Mouse (Mus musculus): ENCODE measurements around the gene Urgcp. TPM values are rescaled to one million over a fixed set of nuclear protein-coding genes. Genes with fewer than 3 reads are reported as not detected.
"Not testable (repeated sequence)": the region's sequence is repeated elsewhere in the genome, so short reads cannot be mapped to it uniquely, and the experiment has no call there.

Urgcp gene
- total RNA-seq (2022) = 10 to 100 TPM; 72.1 to 78.9 (median 73.4) TPM

DNA sequence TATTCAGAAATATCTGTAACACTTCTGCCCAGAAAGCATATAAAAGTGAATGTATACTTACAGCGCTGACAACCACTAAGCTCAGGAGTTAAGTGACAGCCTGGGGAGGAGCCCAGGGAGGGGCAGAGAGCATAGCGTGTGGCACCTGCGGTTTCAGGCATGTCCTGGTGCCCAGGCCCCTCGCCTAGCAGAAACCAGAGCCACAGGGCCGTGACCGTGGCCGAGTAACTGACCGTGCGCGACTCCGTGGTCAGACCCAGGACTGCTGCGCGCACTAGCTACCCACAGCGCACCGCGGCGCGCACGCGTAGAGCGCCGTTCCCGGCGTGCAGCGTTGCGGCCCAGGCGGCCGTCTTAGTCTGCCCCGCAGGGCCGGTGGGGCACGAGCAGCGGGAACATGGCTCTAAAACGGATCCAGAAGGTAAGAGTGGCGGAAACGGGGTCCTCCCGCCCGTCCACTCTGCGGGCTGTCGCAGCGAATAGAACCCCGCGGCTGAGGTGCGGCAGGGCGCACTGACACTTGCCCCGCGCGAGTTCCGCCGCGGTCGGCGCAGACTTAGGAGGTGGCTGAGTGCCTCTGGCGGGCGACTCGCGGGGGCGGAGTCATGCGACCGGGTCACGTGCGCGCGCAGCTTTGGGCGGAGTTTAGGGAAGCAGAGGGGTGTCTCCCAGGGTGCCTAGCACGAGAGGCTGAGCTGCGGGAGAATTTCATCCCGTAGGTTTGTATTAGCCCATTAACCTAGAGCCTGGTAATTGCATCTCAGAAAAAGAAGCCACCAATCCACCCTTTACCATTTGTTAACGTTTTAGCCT is at the start of gene Urgcp:
Gene Urgcp (minus strand): TSS at position 557 of the 813 bp plus-strand sequence.
- DNase-seq (ENCODE audit: low spot score in 2 of 2) = peak; percentile 85 to 89

DNA sequence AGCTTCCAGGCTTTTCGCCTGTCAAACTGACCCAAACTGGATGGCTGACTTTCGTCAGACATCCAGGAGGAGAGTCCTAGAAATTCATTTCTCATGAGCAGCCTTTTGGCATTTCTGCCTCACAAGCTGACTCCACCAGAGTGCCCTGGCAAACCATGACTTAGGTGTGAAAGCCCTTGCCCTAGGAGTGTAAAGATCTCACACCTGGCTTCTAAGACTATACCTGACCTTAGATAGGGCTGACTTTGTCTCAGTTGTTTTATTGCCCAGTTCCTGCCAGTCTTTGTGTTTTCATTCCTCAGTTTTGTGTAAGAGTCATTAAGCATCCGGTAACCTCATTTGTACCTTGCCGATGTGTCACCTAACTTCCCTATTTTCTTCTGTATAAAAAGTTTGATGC is 47.3 kb upstream of the Urgcp start:
- not testable (repeated sequence) for DNase-seq (ENCODE audit: low spot score in 2 of 2)

DNA sequence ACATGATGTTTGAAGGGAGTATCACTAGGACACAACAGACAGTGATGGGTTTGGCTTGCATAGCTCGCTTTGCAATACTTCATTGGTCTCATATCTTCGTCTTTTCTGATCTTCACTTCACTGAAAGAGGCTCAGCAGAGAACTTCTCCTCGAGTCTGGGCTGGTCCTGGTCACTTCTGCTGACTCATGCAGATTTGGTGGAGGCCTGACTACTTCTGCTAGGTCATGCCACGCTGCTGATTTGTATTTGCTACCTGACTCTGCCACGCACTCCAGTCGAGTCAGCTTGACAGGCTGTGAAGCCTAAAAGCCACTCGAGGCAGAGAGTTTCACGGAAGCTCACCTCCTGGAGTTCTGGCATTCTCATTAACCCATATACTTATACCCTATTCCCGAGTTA is 45.8 kb upstream of the Urgcp start:
- no peak for DNase-seq (ENCODE audit: low spot score in 2 of 2)

DNA sequence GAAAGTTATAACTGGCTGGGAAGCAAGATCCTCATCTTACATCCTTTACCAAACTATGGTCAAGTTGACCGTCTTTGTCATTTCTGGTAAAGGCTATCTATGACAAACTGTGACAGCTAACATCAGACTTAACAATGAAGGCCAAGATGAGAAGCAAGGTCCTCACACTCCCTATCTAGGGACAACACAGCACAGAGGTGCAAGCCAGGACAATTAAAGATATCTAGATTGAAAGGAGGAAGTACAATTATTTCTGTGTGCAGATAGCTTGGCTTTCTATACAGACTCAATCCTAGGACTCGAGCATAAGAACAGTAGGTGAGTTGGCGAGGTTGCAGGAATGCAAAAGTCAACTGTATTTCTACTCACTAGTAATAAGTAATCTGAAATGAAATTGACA is 43.5 kb upstream of the Urgcp start:
- no peak for DNase-seq (ENCODE audit: low spot score in 2 of 2)

DNA sequence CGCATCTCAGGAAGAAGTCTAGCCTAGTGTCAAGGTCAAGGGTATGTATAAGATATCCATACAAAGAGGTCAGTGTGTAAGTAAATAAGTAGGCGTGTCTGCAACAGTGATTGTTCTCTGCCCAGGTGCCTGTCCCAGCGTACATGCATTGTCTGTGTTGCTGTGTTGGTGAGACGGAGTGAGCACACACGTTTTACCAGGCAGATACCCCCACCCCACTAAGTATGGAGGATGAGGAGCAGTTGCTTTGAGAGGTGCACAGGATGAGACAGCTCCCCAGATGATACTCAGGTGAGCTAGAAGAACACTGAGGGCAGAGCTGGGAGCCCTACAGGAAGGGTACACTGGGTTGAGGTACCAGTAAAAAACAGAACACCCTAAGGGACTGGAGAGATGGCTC is 42.0 kb upstream of the Urgcp start:
- no peak for DNase-seq (ENCODE audit: low spot score in 2 of 2)

DNA sequence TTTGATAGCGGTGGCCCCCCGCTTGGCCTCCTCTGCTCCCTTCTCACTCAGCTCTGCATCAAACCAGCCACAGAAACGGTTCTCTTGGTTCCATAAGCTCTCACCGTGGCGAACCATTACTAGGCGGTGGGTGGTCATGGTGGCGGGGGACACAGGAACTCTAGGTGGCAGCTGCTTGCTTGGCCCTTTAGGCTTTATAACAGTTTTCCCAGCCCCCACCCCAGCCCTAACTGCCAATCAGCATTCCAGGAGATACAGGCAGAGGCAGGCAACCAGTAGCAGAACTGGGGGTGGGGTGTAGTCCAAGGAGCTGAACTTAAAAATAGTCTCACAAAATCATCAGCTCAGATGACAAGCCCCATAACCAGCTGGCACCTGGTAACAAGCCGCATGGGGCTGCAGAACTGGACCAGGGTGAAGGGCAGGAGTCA is 41.4 kb upstream of the Urgcp start, which contains the start of gene Pgam2:
Gene Pgam2 (minus strand): TSS at position 183 of the 431 bp plus-strand sequence.
- DNase-seq (ENCODE audit: low spot score in 2 of 2) = no peak

DNA sequence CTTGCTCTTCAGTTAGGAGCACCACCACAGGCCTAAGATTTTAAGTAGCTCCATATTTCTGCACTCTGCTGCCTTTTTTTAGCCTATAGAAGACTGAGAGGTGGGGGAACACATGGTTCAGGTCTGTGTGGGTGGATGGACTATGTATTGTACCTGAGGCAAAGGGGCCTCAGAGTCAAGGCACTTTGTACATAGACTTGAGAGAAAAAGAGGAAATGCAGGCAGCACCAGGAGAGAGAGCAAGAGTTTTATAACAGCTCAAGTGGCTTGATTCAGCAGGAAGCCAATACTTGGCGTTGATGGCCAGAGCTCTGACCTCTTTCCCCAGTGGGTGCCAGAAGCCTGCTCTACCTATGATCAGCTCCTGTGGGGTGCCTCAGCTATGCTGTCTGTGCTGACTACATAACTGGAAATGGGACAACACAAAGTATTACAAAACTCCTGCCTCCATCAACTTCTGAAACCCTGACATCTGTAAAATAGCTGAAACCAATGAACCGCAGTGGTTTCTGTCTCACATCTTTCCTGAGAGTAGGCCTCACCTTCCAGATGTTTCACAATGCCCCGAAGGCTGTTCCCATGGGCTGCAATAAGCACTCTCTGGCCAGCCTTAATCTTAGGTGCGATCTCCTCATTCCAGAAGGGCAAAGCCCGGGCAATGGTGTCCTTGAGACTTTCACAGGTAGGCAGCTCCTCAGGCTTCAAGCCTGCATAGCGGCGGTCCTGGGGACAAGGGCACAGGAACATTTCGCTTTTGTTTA is 40.5 kb upstream of the Urgcp start:
- no peak for DNase-seq (ENCODE audit: low spot score in 2 of 2)

DNA sequence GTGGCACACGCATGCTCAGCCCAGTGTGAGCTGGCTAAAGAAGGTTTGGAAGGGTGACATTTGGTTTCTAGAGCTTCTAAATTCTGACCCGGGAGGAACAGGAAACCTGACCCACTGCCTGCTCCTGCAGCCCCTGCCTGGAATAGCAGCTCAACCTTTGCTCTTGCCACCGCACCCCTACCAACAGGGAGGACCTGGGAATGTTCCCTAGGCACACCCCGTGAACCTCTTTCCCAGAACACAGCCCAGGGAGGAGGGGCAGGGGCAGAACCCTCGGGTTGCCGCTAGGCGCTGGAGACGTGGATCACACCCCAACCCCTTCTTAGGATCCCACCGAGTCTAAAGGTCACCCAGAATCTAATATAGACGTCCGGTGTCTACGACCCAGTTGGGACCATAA is 39.8 kb upstream of the Urgcp start:
- no peak for DNase-seq (ENCODE audit: low spot score in 2 of 2)

DNA sequence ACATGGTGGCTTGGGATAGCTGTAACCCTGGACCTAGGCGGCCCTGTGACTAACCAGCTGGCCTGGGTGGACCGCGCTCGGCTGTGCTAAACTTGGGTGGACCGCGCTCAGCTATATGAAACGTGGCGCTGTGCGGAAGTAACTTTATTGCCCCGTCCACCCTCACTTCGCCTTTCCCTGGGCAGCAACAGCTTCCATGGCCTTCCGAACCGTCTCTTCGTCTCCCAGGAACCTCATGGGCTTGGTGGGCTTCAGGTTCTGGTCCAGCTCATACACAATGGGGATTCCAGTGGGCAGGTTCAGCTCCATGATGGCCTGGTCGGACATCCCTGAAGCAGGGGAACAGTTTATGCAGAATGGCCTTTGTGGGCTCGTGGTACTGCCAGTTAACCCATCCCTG is 39.3 kb upstream of the Urgcp start:
- DNase-seq (ENCODE audit: low spot score in 2 of 2) = no peak

DNA sequence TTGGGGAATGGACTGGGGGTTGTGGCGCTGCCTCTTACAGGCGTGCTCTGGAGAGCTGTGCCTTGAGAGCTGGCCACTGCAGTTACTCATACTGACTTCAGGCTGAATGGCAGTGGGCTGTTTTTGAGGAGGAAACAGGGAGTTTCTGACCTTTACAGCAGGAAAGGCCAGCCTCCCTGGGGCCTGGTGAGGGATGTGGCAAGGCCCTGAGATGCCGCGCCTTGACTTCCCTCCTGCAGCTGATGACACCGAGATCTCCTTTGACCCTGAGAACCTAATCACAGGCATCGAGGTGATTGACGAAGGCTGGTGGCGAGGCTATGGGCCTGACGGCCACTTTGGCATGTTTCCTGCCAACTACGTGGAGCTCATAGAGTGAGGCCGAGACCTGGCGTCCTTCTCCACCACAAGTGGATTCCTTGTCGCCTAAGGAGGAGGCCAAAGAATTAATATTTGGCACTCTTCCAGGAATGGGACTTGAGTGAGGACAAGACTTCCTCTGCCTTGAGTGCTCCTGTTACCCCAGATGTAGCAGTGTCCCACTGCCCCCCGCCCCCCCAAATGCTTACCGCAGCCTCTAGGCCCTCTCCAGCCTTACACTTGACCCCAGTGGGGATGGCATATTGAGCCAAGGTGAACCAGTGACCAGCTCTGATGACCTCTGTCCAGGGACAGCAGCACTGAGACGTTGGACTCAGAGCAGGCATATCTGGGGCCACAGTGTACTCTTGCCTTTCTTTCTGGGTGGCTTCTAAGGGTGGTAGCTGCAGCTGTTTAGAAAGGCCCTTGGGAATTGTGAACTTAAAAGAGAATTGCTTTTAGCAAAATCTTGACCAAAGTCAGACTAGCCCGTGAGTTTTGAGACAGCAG is 37.7 kb upstream of the Urgcp start:
- no peak for DNase-seq (ENCODE audit: low spot score in 2 of 2)

DNA sequence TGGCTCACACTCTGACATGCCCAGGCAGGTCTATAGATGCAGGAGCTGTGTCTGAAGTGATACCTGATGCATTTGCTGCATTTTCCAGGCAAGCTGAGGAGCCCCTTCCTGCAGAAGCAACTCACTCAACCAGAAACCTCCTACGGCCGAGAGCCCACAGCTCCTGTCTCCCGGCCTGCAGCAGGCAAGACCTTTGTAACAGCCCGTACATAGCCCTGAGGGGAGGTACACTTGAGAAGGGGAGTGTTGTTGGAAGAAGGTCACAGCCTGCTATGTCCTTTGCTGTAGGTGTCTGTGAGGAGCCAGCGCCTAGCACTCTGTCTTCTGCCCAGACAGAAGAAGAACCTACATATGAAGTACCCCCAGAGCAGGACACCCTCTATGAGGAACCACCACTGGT is 35.8 kb upstream of the Urgcp start:
- no peak for DNase-seq (ENCODE audit: low spot score in 2 of 2)

DNA sequence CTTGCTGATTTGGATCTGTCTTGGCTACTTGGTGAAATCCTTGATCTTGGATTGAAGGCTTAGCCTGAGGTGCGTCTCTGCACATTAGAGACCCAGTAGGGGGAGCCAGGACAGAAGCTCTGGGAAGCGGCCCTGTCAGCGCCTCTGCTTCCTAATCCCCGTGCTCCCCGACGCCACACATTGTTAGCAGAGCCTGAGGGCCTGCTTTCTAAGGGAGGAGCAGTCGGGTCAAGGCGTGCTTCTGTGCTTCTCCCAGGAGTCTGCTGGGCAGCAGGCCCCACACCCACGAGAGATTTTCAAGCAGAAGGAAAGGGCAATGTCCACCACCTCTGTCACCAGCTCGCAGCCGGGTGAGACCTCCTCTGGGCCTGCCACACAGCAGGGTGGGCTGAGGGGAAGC is 35.2 kb upstream of the Urgcp start:
- DNase-seq (ENCODE audit: low spot score in 2 of 2) = no peak

DNA sequence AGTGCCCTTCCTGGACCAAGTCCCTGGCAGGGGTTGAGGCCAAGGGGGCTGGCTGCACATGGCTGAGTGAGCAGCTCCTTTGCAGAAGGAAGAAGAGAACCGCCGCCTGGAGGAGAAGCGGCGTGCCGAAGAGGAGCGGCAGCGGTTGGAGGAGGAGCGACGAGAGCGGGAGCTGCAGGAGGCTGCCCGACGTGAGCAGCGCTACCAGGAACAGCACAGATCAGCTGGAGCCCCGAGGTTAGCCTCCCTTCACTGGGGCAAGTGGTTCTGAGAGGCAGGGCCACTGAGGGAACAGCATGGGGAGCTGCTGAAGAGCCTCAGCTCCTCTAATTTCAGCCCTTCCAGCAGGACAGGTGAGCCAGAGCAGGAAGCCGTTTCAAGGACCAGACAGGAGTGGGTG is 34.8 kb upstream of the Urgcp start:
- no peak for DNase-seq (ENCODE audit: low spot score in 2 of 2)

DNA sequence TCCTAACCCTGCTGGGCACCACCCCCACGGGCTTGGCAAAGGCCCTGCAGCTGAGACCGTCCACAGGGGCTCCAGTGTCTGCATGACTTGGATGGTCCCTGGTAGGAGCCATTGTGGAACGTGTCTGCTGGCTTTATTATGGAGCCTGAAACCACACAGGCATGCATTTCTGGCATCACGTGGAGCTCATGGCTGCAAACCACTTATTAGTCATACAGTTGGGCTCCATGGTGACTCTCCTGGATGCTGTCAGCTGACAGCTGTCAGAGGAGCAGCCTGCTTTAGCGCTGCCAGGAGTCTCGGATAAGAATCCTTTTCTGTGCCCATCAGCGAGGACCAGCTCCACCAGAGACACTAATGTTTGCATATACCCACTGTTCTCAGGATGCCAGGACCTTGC is 33.5 kb upstream of the Urgcp start:
- DNase-seq (ENCODE audit: low spot score in 2 of 2) = peak; percentile 71 to 82

DNA sequence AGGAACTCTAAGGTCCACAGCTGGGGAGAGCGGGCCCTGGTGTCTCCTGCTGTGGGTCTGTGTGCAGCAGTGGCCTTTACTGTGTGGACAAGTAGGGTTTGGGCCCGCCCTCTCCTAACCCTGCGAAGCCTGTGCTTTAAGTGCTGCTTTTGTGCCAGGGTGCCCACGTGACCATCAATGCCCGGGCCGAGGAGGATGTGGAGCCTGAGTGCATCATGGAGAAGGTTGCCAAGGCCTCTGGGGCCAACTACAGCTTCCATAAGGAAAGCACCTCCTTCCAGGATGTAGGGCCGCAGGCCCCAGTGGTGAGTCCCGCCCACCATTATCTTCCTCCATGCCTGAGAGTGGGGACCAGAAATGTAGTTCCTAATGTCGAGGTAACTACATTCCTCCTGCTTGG is 33.1 kb upstream of the Urgcp start:
- DNase-seq (ENCODE audit: low spot score in 2 of 2) = no peak

DNA sequence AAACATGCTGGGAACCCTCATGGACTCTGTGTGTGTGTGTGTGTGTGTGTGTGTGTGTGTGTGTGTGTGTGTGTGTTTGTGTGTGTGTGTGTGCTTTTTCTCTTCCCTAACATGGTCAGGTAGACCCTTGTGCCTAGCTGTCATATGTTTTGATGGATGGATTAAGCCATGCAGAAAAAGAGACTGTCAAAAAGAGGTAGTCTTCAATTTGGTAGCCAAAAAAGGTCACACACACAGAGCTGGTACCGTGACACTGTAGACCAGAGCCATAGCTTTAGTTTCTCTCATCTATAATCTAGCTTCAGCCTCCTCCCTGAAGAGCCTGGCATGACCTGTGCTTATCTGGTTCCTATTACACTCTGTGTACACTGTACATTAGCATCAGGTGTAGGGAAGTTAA is 28.3 kb upstream of the Urgcp start:
- DNase-seq (ENCODE audit: low spot score in 2 of 2) = no peak

DNA sequence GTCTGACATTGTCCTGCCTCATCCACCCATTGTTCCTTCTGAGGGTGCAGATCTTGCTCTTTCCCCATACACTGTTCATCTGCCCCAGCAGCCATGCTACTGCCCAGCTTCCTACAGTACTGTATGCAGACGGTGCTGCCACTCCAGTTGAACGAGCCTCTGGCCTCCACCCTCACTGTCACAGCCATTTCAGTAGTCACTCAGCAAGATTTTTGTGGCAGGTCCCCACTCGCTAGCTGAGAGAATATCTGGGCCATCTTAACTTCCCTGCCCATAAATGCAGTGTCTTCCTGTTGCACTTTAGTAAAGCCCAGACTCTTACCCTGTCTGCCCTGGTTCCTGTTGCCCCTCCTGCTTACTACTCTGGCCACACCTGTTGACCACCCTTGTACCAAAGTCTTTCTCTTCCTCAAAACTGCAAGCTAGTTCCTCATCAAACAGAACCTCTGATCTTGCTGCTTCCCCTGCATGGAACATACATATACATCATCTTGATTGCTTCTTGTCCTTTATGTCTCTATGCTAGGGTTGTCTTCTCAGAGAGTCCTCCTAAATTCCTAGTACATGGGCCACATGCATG is 27.7 kb upstream of the Urgcp start:
- DNase-seq (ENCODE audit: low spot score in 2 of 2) = no peak

DNA sequence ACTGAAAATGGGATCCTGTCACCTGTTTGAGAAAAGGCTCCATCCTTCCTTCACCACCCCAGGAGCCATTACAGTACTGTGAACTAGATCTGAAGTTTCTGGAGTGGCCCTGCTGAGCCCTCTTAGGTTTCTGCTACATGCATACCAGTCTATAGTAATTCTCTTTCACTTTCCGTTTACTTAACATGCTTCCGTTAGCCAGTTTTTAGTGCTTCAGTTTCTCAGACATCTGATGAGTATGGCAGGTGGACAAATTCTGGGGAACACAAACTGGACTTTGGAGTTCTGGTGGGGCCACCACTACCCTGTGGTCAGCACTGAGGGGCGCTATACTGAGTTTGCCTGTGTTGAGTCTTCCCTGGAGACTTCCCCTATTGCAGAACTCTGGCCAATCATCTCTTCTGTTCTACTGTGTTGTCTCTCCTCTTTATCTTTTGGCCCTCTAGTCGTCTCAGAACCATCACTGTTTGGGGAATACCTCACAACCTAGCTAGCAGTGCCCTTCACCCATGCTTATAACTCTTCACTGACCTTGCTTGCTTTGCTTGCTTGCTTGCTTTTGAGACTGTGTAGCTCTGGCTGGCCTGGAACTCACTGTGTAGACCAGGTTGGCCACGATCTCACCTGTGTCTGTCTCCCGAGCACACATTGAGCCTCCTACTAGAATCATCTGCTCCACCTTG is 27.0 kb upstream of the Urgcp start:
- DNase-seq (ENCODE audit: low spot score in 2 of 2) = no peak

DNA sequence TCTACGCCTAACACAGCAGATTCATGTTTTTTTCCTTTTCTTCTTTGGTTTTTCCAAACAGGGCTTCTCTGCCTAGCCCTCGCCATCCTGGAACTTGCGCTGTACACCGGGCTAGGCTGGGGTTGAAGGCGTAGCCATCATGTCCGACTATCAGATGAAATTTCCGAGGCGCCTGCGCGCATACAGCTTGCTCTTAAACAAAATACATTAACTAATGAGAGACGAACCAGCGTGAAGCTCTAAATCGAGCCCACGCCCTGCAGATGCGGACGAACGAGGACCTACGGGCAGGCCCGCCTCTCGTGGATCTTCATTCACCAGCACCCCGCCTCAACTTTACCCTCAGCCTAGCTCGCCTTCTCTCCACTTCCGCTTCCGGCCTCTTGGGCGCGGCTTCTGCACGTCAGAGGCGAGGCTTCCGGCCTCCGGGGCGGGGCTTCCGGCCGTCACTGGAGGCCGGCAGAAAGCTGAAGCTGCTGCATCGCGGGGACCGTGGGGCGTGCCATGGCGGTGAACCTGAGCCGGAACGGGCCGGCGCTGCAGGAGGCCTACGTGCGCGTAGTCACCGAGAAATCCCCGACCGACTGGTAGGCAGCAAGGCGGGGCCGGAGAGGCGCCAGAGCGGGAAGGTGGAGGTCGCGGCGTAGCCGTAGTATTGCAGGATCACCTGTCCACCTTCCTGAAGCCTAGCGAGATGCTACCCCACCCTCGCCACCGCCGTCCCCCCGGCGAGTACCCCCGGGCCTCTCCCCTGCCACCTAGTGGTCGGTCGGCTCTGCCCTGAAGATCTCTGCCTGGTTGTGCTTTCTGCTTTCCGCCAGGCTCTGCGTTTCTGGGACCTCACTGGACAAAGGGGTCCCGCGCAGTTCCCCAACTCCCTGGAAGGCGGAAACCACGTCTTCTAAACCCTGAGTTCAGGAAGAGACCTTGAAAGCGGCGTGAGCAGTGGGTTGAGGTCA is 26.2 kb upstream of the Urgcp start, which contains the start of gene Dbnl:
Gene Dbnl (plus strand): TSS at position 433 of the 959 bp plus-strand sequence.
- DNase-seq (ENCODE audit: low spot score in 2 of 2) = peak; percentile 92

DNA sequence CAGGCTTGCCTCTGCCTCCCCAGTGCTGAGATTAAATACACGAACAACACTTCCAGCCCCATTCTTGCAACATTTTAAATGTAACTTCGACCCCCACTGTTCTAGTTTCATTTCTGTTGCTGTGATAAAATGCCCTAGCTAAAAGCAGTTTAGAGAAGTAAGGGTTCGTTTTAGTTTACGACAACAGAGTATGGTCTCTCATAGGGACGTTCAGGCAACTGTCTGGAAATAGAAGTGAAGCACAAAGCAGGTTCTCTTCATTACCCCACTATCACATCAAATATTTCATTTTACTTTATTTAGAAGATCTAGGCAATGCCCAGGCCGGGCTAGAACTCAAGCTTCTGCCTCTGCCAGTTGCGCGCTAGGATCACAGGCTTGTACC is 25.5 kb upstream of the Urgcp start:
- no peak for DNase-seq (ENCODE audit: low spot score in 2 of 2)

All from layer of hippocampus, adult 8-10 months (tissue).